Mouse (Mus musculus) heart, embryonic 15.5 days (tissue): Measurements from ENCODE around the gene Flnc. TPM values are rescaled to one million over a fixed set of nuclear protein-coding genes. Genes with fewer than 3 reads are reported as not detected.

ENCODE experiments used
- ATAC-seq: fragments of 200-750 bp; cut with Nextera tagmentation; replicated peaks from 2 replicates; pipeline ENCODE4 v1.8.0; 2017; ENCODE audit warnings: low read depth, moderate TSS enrichment; ENCODE audit not compliant: insufficient number of reproducible peaks, insufficient read depth, low FRiP score
- H3K27ac ChIP-seq: fragments of 300-500 bp; sonication (generic); 2 replicates; pipeline ENCODE4 v1.5.1; 2015; ENCODE audit warnings: mild to moderate bottlenecking, inconsistent platforms
- H3K27me3 ChIP-seq: fragments of 300-500 bp; sonication (generic); 2 replicates; pipeline ENCODE4 v1.6.1; 2015; ENCODE audit warnings: inconsistent platforms
- H3K36me3 ChIP-seq: fragments of 300-500 bp; sonication (generic); 2 replicates; pipeline ENCODE4 v1.6.1; 2015; ENCODE audit warnings: mild to moderate bottlenecking, inconsistent platforms
- H3K4me1 ChIP-seq: fragments of 300-500 bp; sonication (generic); replicated peaks from 2 replicates; pipeline ENCODE4 v1.6.1; 2015; ENCODE audit warnings: inconsistent platforms
- H3K4me2 ChIP-seq: fragments of 300-500 bp; sonication (generic); 2 replicates; pipeline ENCODE4 v1.6.1; 2015; ENCODE audit warnings: inconsistent platforms, mild to moderate bottlenecking, moderate library complexity
- H3K4me3 ChIP-seq: fragments of 300-500 bp; sonication (generic); 2 replicates; pipeline ENCODE4 v1.5.1; 2015; ENCODE audit warnings: mild to moderate bottlenecking, inconsistent platforms
- H3K9ac ChIP-seq: fragments of 300-500 bp; sonication (generic); 2 replicates; pipeline ENCODE4 v1.6.1; 2015; ENCODE audit warnings: mild to moderate bottlenecking, inconsistent platforms
- H3K9me3 ChIP-seq: fragments of 300-500 bp; sonication (generic); replicated peaks from 2 replicates; pipeline ENCODE4 v1.6.1; 2016; ENCODE audit warnings: inconsistent platforms
- WGBS: fragments of 180-500 bp; shearing (Covaris S2); methylation state at CpG from one replicate; pipeline ENCODE4 v1.1.7; 2015; ENCODE audit warnings: mixed read lengths; 5-methylcytosine and 5-hydroxymethylcytosine counted together
- polyA plus RNA-seq: library from polyadenylated mRNA; unstranded; fragments of >200 nt; fragmentation: Nextera tagmentation; extraction: Ambion mirVana; gene quantifications from 2 replicates; pipeline ENCODE4 v1.2.1, GENCODE M21; 2015

Gene Flnc
- polyA plus RNA-seq, 1 experiment from 2014 or later: 39.1 TPM

DNA sequence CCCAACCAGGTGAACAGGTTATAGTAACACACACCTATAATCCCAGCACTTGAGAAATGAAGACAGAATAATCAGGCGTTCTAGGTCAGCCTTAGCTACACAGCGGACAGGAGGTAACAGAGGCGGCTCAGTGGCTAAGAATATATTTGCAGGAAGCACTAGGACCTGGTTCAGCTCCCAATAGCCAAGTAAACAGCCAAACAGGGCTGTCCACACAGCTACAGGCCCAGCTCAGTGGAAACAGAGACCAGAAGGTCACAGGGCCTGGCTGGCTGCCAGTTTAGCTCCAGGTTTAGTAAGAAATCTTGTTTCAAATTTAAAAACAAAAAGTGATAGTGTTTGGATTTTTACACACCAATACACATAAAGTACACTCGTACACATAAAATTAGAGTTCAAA lies 61.0 kb downstream of the Flnc start:
- Histone ChIP-seq H3K36me3 (no peaks in the 10 kb centered on the region), H3K27ac (no peak overlapping the region), H3K27me3 (peaks cover 29% of the 10 kb centered on the region), H3K4me2 (no peak overlapping the region), H3K4me1 (no peaks in the 10 kb centered on the region), H3K4me3 (no peak overlapping the region), H3K9ac (no peak overlapping the region), H3K9me3 (no peaks in the 10 kb centered on the region)
- WGBS: 73% methylated on average over 4 of the region's 4 CpGs
- no peak for ATAC-seq

GRCm38 (mm10) chr6:29496270-29496669 lies 63.2 kb downstream of the Flnc start:
- no peak overlapping the region for H3K9ac ChIP-seq
- no peaks in the 10 kb centered on the region for H3K36me3 ChIP-seq
- no peaks in the 10 kb centered on the region for H3K9me3 ChIP-seq
- no peak for ATAC-seq
- 32% methylated on average over 25 of the region's 25 CpGs for WGBS
- H3K27me3 ChIP-seq: peaks cover 29% of the 10 kb centered on the region
- H3K27ac ChIP-seq: no peak overlapping the region
- H3K4me2 ChIP-seq: peak overlapping the region; percentile 9; the same call in 1 of the 2 replicates
- no peaks in the 10 kb centered on the region for H3K4me1 ChIP-seq
- H3K4me3 ChIP-seq: no peak overlapping the region

DNA sequence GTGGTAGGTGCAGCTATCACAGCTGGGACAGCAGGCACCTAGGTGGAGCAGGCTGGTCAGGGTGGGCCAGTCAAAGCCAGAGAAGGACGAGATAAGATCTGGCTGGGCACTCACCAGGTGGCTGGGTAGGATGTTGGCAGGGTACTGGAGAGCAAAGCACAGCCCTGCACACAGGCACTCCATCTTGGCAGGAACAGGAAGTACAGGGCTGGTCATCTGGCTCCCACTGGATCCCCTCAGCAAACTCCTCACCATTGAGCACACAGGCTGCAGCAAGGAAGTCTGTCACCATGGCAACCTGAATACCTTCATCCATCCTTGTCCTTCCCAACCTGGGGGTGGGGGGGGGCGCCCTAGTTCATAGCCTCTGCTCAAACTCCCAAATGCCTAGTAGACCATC lies 64.7 kb downstream of the Flnc start:
- 36% methylated on average over 2 of the region's 2 CpGs for WGBS
- Histone ChIP-seq H3K4me3 (no peak overlapping the region), H3K9ac (no peak overlapping the region), H3K4me1 (no peaks in the 10 kb centered on the region), H3K4me2 (no peak overlapping the region), H3K27me3 (peaks cover 24% of the 10 kb centered on the region), H3K9me3 (no peaks in the 10 kb centered on the region), H3K36me3 (no peaks in the 10 kb centered on the region), H3K27ac (no peak overlapping the region)
- no peak for ATAC-seq

- H3K9me3 ChIP-seq: no peaks in the 10 kb centered on the region
- H3K27me3 ChIP-seq: peaks cover 24% of the 10 kb centered on the region
- H3K9ac ChIP-seq: no peak overlapping the region
- no peaks in the 10 kb centered on the region for H3K4me1 ChIP-seq
- no peak overlapping the region for H3K4me3 ChIP-seq
- WGBS: 79% methylated on average over 7 of the region's 7 CpGs
- no peak overlapping the region for H3K4me2 ChIP-seq
- H3K36me3 ChIP-seq: no peaks in the 10 kb centered on the region
- no peak overlapping the region for H3K27ac ChIP-seq
- no peak for ATAC-seq
These were observed 67.1 kb downstream of the Flnc start for GRCm38 (mm10) chr6:29500177-29500576.

DNA sequence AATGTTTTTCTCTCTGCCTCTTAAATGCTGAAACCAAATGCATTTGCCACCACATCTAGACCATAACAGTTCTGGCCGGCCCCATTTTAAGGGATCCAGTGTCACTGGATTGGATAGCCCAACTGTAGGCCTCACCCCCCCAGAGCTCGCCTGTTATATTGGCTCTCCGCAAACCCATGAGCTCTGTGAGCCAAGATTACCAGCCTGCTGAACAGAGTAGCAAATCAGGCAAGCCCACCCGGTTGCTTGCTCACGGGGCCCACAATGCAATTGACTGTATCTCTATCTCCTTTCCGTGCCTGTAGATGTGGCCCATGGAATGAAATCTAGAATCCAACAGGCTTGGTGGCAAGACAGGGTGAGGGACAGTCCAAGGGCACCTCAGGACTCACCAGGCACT lies 67.8 kb downstream of the Flnc start:
- 86% methylated on average over 6 of the region's 6 CpGs for WGBS
- ATAC-seq: no peak
- no peaks in the 10 kb centered on the region for H3K9me3 ChIP-seq

DNA sequence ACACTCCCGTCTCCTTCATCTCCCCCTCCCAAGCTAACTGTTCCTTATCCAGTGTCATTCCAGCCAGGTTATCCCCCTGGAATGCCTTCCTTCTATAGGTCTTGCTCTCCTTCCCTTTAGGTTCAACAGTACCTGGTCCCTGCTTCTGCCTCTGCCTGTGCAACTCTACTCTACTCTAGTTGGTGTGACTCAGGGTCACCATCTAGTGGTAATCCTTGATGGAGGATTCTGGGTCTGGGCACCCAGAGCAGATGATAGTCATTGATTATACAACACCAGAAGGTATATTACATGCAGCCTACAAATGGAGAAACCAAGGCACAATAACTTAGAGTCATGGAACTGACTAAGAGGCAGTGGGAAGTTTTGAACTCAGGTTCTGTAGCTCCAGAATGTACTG lies 68.5 kb downstream of the Flnc start:
- Histone ChIP-seq H3K27ac (no peak overlapping the region), H3K27me3 (peaks cover 19% of the 10 kb centered on the region), H3K4me3 (no peak overlapping the region), H3K9ac (no peak overlapping the region), H3K36me3 (no peaks in the 10 kb centered on the region), H3K4me2 (no peak overlapping the region), H3K4me1 (peaks cover 2% of the 10 kb centered on the region; the same call in 1 of the 2 replicates), H3K9me3 (no peaks in the 10 kb centered on the region)
- ATAC-seq: no peak
- 77% methylated on average over 1 of the region's 1 CpGs for WGBS

More for the DNA sequence above, 67.8 kb downstream of the Flnc start:
- Histone ChIP-seq H3K27me3 (peaks cover 19% of the 10 kb centered on the region), H3K4me3 (no peak overlapping the region), H3K9ac (no peak overlapping the region), H3K27ac (no peak overlapping the region), H3K4me1 (0 out of 2 replicates have a peak, but pooled peaks cover under 1% of the 10 kb centered on the region), H3K4me2 (no peak overlapping the region), H3K36me3 (no peaks in the 10 kb centered on the region)

DNA sequence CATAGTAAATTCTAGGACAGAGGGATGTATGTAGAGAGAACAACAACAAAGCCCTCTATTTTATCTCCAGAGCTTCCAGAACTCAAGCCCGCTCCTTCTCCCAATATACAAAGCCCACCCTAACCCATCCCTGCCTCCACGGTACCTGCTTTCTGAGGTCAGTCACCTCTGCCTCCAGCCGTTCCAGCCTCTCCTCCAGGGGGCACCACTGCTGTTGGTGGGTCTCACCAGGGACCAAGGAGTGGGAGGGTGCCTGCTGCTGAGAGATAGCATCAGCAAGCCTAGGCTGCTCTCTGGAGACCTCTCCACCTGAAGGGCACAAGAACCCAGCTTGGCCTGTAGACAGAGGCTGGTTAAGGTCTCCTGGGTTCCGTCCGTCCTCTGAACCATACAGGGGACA lies 72.4 kb downstream of the Flnc start:
- no peak overlapping the region for H3K27ac ChIP-seq
- peaks cover 15% of the 10 kb centered on the region for H3K4me1 ChIP-seq
- WGBS: 91% methylated on average over 5 of the region's 5 CpGs
- ATAC-seq: no peak
- no peak overlapping the region for H3K4me3 ChIP-seq
- H3K9me3 ChIP-seq: no peaks in the 10 kb centered on the region
- peaks cover 15% of the 10 kb centered on the region; the same call in 1 of the 2 replicates for H3K27me3 ChIP-seq
- no peak overlapping the region for H3K4me2 ChIP-seq
- H3K9ac ChIP-seq: no peak overlapping the region
- no peaks in the 10 kb centered on the region for H3K36me3 ChIP-seq

DNA sequence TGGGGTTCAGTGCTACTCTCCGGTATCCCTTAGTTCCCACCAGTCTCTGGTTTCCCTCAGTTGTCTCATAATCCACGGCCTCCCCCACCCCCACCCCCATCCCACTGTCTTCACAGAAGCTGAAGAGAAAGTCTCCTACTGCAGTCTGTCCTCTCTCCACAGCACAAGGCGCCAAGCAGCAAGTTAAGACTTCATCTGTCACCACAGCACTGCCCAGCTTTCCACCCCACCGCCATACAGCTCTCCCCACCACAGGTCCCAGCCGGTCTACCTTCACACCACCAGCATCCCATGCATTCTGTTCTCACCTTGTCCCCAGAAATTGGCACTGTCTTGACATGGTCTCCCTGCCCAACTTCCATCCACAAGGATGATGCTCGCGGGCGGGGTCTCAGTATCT lies 73.8 kb downstream of the Flnc start:
- H3K4me3 ChIP-seq: peak overlapping the region; percentile 60
- H3K27me3 ChIP-seq: peaks cover 15% of the 10 kb centered on the region; the same call in 1 of the 2 replicates
- H3K9ac ChIP-seq: peak overlapping the region; percentile 66
- H3K4me2 ChIP-seq: peak overlapping the region; percentile 90
- no peaks in the 10 kb centered on the region for H3K36me3 ChIP-seq
- WGBS: 18% methylated on average over 8 of the region's 8 CpGs
- H3K4me1 ChIP-seq: peaks cover 15% of the 10 kb centered on the region
- H3K9me3 ChIP-seq: no peaks in the 10 kb centered on the region
- ATAC-seq: no peak
- no peak overlapping the region for H3K27ac ChIP-seq

GRCm38 (mm10) chr6:29507447-29508309 lies 74.6 kb downstream of the Flnc start, which contains the start of gene Kcp:
Kcp (minus strand) TSS chr6:29507952.
- Histone ChIP-seq H3K36me3 (no peaks in the 10 kb centered on the region), H3K4me1 (peaks cover 15% of the 10 kb centered on the region), H3K9me3 (no peaks in the 10 kb centered on the region), H3K4me3 (peak within 1 kb of the TSS; percentile 60), H3K9ac (peak within 1 kb of the TSS; percentile 66), H3K27ac (no peak within 1 kb of the TSS), H3K27me3 (peaks cover 15% of the 10 kb centered on the region; the same call in 1 of the 2 replicates), H3K4me2 (peak within 1 kb of the TSS; percentile 90)
- 1% methylated on average over 47 of the region's 47 CpGs for WGBS
- ATAC-seq: peak; percentile 39

DNA sequence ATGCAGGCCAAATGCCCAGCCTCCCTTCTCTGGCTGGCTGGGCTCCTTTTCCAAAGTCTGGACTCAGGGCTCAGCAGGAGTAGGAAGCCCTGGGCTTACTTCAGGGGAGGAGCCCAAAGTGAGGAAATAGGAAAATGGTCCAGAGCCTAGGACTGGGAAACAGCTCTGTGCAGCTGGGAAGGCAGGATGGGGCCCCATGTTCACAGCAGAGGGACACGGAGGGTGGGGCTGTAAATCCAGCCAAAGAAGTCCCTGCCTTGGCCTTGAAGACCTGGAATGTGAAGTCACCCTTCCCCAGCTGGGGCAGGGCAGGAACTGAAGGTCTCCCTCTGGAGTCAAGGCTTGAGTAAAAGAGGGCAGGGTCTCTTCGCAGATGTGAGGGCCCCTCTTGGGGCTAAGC lies 76.0 kb downstream of the Flnc start:
- Histone ChIP-seq H3K4me3 (no peak overlapping the region), H3K9me3 (no peaks in the 10 kb centered on the region), H3K27me3 (peaks cover 15% of the 10 kb centered on the region; the same call in 1 of the 2 replicates), H3K4me1 (peaks cover 20% of the 10 kb centered on the region), H3K4me2 (no peak overlapping the region), H3K9ac (no peak overlapping the region), H3K36me3 (no peaks in the 10 kb centered on the region), H3K27ac (no peak overlapping the region)
- WGBS: 51% methylated on average over 2 of the region's 2 CpGs
- ATAC-seq: 0 out of 2 replicates have a peak, but pooled peaks have one; percentile 18
